Mouse (Mus musculus): Measurements from ENCODE around the gene Tbc1d12. TPM values are rescaled to one million over a fixed set of nuclear protein-coding genes. Genes with fewer than 3 reads are reported as not detected.
A peak's percentile ranks its signal among the peaks of the same experiment; 100 is the strongest.

Tbc1d12 gene
- 3.0 and 3.3 TPM in 2 replicates for polyA plus RNA-seq (2015; fragmentation: Nextera tagmentation; extraction: Ambion mirVana)

- H3K4me3 ChIP-seq (replicated peaks; ENCODE audit: low read depth, low read length) = peak within 1 kb of the TSS; percentile 78
- DNase-seq (ENCODE audit: low spot score) (peak; percentile 93), ATAC-seq (replicated peaks; ENCODE audit: low FRiP score, low read depth) (peak; percentile 89)
- H3K9ac ChIP-seq (ENCODE audit: low read depth, low read length) = peak within 1 kb of the TSS; percentile 83
- no peaks in the 10 kb centered on the region for H3K27me3 ChIP-seq (ENCODE audit: insufficient read depth, low read length)
- TF ChIP-seq CTCF (IDR thresholded peaks at IDR 0.05; ENCODE audit: low read depth) = no peak
- H3K4me2 ChIP-seq (ENCODE audit: low read length) = peak within 1 kb of the TSS; percentile 68
- no peaks in the 10 kb centered on the region; the same call in 1 of the 2 replicates for H3K4me1 ChIP-seq (replicated peaks; ENCODE audit: insufficient read depth, low read length)
- H3K36me3 ChIP-seq (ENCODE audit: insufficient read depth, low read length) = no peaks in the 10 kb centered on the region
- no peaks in the 10 kb centered on the region for H3K9me3 ChIP-seq (replicated peaks; ENCODE audit: low read length)
- under 1% methylated on average over 70 of the region's 101 CpGs for WGBS
- H3K27ac ChIP-seq = peak within 1 kb of the TSS; percentile 92
Observed at GRCm38 (mm10) chr19:38836438-38837170, at the start of gene Tbc1d12. Gene Tbc1d12 (plus strand): TSS chr19:38836579.

- Histone ChIP-seq H3K9ac (ENCODE audit: low read depth, low read length) (no peak overlapping the region), H3K4me3 (replicated peaks; ENCODE audit: low read depth, low read length) (no peak overlapping the region), H3K27me3 (ENCODE audit: insufficient read depth, low read length) (no peaks in the 10 kb centered on the region), H3K36me3 (ENCODE audit: insufficient read depth, low read length) (peaks cover 23% of the 10 kb centered on the region), H3K4me2 (ENCODE audit: low read length) (no peak overlapping the region), H3K27ac (no peak overlapping the region), H3K4me1 (replicated peaks; ENCODE audit: insufficient read depth, low read length) (no peaks in the 10 kb centered on the region), H3K9me3 (replicated peaks; ENCODE audit: low read length) (no peaks in the 10 kb centered on the region)
- DNase-seq (ENCODE audit: low spot score) (no peak), ATAC-seq (replicated peaks; ENCODE audit: low FRiP score, low read depth) (no peak)
- no peak for TF ChIP-seq CTCF (IDR thresholded peaks at IDR 0.05; ENCODE audit: low read depth)
- WGBS = 87% methylated on average over 6 of the region's 6 CpGs
Observed at GRCm38 (mm10) chr19:38787756-38788155, 48.6 kb upstream of the Tbc1d12 start.

- H3K4me2 ChIP-seq (ENCODE audit: low read length) = no peak overlapping the region
- no peak for DNase-seq (ENCODE audit: low spot score)
- WGBS = 93% methylated on average over 7 of the region's 7 CpGs
- H3K4me1 ChIP-seq (replicated peaks; ENCODE audit: insufficient read depth, low read length) = no peaks in the 10 kb centered on the region
- no peaks in the 10 kb centered on the region for H3K27me3 ChIP-seq (ENCODE audit: insufficient read depth, low read length)
- H3K9ac ChIP-seq (ENCODE audit: low read depth, low read length) = no peak overlapping the region
- H3K36me3 ChIP-seq (ENCODE audit: insufficient read depth, low read length) = peaks cover 61% of the 10 kb centered on the region
- TF ChIP-seq CTCF (IDR thresholded peaks at IDR 0.05; ENCODE audit: low read depth) = no peak
- no peak overlapping the region for H3K4me3 ChIP-seq (replicated peaks; ENCODE audit: low read depth, low read length)
- ATAC-seq (replicated peaks; ENCODE audit: low FRiP score, low read depth) = no peak
- no peak overlapping the region for H3K27ac ChIP-seq
- no peaks in the 10 kb centered on the region for H3K9me3 ChIP-seq (replicated peaks; ENCODE audit: low read length)
Observed at GRCm38 (mm10) chr19:38793563-38794045, 42.8 kb upstream of the Tbc1d12 start.

GRCm38 (mm10) chr19:38796546-38796945, 39.8 kb upstream of the Tbc1d12 start:
- no peak overlapping the region for H3K4me3 ChIP-seq (replicated peaks; ENCODE audit: low read depth, low read length)
- ATAC-seq (replicated peaks; ENCODE audit: low FRiP score, low read depth) (no peak), DNase-seq (ENCODE audit: low spot score) (no peak)
- TF ChIP-seq CTCF (IDR thresholded peaks at IDR 0.05; ENCODE audit: low read depth) = no peak
- H3K27ac ChIP-seq = no peak overlapping the region
- no peaks in the 10 kb centered on the region for H3K27me3 ChIP-seq (ENCODE audit: insufficient read depth, low read length)
- H3K4me2 ChIP-seq (ENCODE audit: low read length) = no peak overlapping the region
- no peaks in the 10 kb centered on the region for H3K4me1 ChIP-seq (replicated peaks; ENCODE audit: insufficient read depth, low read length)
- peaks cover 46% of the 10 kb centered on the region for H3K36me3 ChIP-seq (ENCODE audit: insufficient read depth, low read length)
- 54% methylated on average over 5 of the region's 5 CpGs for WGBS
- H3K9ac ChIP-seq (ENCODE audit: low read depth, low read length) = no peak overlapping the region
- no peaks in the 10 kb centered on the region for H3K9me3 ChIP-seq (replicated peaks; ENCODE audit: low read length)

GRCm38 (mm10) chr19:38798291-38798690, 38.1 kb upstream of the Tbc1d12 start:
- 94% methylated on average over 1 of the region's 1 CpGs for WGBS
- Histone ChIP-seq H3K4me3 (replicated peaks; ENCODE audit: low read depth, low read length) (no peak overlapping the region), H3K9me3 (replicated peaks; ENCODE audit: low read length) (no peaks in the 10 kb centered on the region), H3K9ac (ENCODE audit: low read depth, low read length) (no peak overlapping the region), H3K4me2 (ENCODE audit: low read length) (no peak overlapping the region), H3K27ac (no peak overlapping the region), H3K36me3 (ENCODE audit: insufficient read depth, low read length) (peaks cover 39% of the 10 kb centered on the region), H3K4me1 (replicated peaks; ENCODE audit: insufficient read depth, low read length) (no peaks in the 10 kb centered on the region), H3K27me3 (ENCODE audit: insufficient read depth, low read length) (no peaks in the 10 kb centered on the region)
- no peak for DNase-seq (ENCODE audit: low spot score)
- no peak for ATAC-seq (replicated peaks; ENCODE audit: low FRiP score, low read depth)
- no peak for TF ChIP-seq CTCF (IDR thresholded peaks at IDR 0.05; ENCODE audit: low read depth)

GRCm38 (mm10) chr19:38798801-38799200, 37.6 kb upstream of the Tbc1d12 start:
- no peak for TF ChIP-seq CTCF (IDR thresholded peaks at IDR 0.05; ENCODE audit: low read depth)

More at GRCm38 (mm10) chr19:38798801-38799200, 37.6 kb upstream of the Tbc1d12 start:
- Histone ChIP-seq H3K9ac (ENCODE audit: low read depth, low read length) (no peak overlapping the region), H3K9me3 (replicated peaks; ENCODE audit: low read length) (no peaks in the 10 kb centered on the region), H3K27ac (no peak overlapping the region), H3K27me3 (ENCODE audit: insufficient read depth, low read length) (no peaks in the 10 kb centered on the region), H3K4me1 (replicated peaks; ENCODE audit: insufficient read depth, low read length) (no peaks in the 10 kb centered on the region), H3K36me3 (ENCODE audit: insufficient read depth, low read length) (peaks cover 39% of the 10 kb centered on the region), H3K4me3 (replicated peaks; ENCODE audit: low read depth, low read length) (no peak overlapping the region), H3K4me2 (ENCODE audit: low read length) (no peak overlapping the region)
- ATAC-seq (replicated peaks; ENCODE audit: low FRiP score, low read depth) = no peak
- 93% methylated on average over 6 of the region's 6 CpGs for WGBS
- no peak for DNase-seq (ENCODE audit: low spot score)

Measured in kidney, postnatal 0 days (tissue).